Mouse (Mus musculus) left cerebral cortex, postnatal 14 days (tissue): ENCODE measurements around the gene A430078G23Rik. TPM values are rescaled to one million over a fixed set of nuclear protein-coding genes. Genes with fewer than 3 reads are reported as not detected.

Experiments used
- DNase-seq, 2 experiments: peaks; one replicate each; pipeline ENCODE4 v3.0.0; 2021 to 2022; ENCODE audit warnings: low spot score in 2 of 2, mixed read lengths in 1 of 2
- intact Hi-C: fragments of 180-260 bp; cut with DNase I; formaldehyde crosslinking; loops from one replicate; pipeline ENCODE4 v1.15.1; 2025
- total RNA-seq, 2 experiments: library from RNA; stranded (reverse); gene quantifications; 2 replicates each; pipeline ENCODE4 v1.2.3; 2021

Gene A430078G23Rik
- total RNA-seq, 2 experiments from 2014 or later, result not detected

DNA sequence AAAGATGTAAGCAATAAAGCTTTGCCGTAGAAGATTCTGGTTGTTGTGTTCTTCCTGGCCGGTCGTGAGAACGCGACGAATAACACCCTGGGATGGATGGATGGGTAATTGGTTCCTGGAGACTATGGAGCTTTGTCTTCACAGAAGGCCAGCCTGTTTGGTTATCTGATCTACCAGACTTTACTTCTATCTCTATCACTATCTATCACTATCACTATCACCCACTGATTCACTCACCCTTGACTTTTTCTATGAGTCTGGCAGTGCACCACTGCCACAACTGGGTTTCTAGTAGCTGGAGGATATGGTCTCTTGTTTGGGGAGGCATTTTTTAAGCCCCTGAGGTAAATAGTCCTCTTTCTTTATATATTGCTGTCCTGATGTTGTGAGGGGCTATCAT, 7.9 kb upstream of the A430078G23Rik start:
- no peak for DNase-seq
- intact Hi-C loops, result no loop called here

DNA sequence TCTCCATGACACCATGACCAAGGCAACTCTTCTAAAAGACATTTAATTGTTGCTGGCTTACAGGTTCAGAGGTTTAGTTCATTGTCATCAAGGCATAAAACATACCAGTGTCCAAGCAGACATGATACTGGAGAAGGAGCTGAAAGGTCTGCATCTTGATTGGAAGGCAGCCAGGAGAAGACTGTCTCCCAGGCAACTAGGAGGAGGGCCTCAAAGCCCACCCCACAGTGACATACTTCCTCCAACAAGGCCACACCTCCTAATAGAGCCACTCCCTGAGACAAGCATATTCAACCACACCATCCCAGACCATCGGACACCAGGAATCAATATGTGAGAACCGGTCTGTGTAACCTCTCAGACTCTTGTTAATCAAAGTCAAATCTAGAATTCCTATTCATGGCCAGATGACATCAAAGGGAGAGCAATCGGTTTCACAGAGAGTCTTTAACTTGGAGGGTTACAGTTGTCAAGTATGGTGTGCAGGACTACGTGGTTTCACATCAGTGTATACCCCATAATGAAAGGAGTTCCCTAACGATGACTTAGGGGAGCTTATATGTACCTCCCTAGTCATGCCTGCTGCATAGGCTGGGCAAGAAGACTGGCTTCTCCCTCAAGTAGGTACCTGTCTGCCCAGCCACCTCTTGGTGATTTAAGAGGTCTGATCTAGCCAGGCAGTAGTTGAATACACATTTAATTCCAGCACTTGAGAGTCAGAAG, 6.4 kb upstream of the A430078G23Rik start:
- intact Hi-C loops, result no loop called here
- no peak for DNase-seq

DNA sequence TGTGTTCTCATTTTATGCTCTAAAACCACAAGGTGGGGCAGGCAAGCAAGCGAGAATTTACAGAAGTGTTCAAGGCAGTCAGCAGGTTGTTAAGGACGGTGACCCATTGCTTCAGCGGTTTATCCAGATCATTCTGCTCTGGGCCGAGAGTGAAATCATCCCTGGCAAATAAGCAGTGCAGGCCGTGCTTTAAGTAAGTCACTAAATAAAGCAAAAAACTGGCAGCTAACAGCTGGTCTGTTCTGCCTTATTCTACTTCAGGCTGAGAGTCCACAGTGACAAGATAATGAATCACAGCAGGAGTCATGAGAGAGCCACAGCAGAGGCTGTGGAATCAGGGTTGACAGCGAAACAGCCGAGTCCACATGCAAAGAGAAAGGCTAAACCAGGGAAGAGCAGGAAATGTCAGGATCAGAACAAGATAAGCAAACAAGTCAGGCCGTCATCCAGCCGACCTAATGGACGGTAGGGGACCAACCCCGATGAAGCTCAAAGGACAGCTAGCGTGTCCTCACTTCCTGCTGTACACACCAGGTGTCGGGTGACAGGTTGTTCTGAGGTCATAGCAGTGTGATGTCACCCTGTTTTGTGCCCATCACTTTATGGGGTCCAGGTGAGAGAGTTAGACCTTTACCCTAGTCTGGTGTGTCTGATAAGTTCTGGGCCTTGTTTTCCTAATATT, 4.9 kb upstream of the A430078G23Rik start:
- intact Hi-C loops, result no loop called here
- no peak for DNase-seq

DNA sequence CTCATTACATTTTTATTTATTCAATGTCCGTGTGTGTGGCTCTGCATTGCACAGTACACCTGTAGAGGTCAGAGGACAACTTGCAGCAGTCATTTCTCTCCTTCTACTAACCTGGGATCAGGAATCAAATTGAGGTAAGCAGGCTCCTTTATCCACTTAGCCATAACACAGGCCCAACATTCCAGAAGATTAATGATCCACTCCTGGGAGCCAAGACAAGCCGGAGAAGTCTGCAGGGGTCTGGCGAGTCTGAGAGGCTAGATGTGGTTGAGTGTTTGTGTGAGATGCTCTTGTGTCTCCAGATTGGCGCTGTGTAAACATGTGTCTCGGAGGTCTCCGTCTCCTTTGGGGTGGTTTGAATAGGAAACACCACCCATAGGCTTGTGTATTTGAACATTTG, 2.5 kb upstream of the A430078G23Rik start:
- intact Hi-C loops, result loop anchor here (10.0 kb wide), 1 partner anchor 104 kb away; no protein-coding TSS in a partner anchor
- DNase-seq, result no peak

DNA sequence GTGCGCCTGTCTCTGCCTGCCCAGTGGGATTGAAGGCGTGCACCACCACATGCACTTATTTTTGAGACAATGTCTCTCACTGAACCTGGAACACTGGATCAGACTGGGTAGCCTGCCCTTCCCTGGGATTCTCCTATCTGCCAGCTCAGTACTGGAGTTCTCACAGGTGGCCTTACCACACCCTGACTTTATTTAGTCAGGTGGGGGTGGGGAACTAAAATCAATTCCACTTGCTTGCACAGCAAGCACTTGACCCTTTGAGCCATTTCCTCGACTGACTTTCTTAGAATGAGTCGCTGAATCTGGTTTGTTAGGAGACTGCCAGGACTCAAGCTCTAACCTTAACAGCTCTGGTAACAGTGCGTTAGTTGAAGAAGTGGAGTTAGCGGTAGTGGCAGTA, 500 bp upstream of the A430078G23Rik start:
- no peak for DNase-seq
- intact Hi-C loops, result loop anchor here (10.0 kb wide), 1 partner anchor 102 kb away; no protein-coding TSS in a partner anchor

DNA sequence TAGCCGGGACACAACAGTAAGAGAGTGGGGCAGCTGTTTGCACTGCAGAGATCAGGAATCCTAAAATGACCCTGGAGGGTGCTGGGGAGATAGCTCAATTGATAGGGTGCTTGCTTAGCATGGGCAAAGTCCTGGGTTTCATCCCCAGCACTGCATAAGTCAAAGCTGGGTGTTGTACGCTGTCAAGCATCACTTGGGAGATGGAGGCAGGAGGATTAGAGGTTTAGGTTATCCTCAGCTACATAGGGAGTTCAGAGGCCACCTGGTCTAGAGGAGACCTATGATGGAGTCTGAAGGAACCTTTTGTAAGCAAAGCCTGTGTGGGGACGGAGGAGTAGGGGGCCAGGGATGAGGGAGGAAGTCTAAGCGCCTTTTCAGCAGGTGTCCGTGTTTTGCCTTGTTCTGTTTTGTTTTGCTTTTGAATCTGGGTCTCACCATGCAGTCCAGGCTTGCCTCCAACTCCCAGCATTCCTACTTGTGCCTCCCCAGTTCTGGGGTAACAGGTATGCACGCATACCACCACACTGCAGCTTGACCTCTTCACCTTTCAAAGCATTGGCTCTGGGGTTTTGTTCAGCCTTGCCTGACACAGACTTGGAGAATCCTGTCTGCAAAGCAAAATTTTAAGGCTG, 712 bp downstream of the A430078G23Rik start:
- DNase-seq, result no peak
- intact Hi-C loops, result loop anchor here (10.0 kb wide), 1 partner anchor 101 kb away; no protein-coding TSS in a partner anchor

DNA sequence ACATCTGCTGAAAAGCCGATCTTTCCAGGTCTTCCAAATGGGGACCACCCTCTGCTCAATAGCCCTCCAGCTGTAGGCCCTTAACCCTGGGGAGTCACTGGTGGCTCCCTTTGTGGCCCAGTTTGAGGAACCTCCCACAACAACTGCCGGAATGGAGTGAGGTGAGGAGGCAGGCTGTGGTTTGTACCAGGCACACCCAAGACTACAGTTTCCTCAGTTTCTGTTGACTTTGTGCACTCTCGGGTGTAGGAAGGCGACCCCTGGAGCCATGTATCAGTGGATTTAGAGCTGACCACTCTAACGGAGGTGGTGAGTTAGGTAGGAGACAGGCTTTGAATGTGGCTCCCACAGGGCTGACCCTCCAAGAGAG, 1.2 kb downstream of the A430078G23Rik start:
- no peak for DNase-seq
- intact Hi-C loops, result loop anchor here (10.0 kb wide), 1 partner anchor 100 kb away; no protein-coding TSS in a partner anchor

DNA sequence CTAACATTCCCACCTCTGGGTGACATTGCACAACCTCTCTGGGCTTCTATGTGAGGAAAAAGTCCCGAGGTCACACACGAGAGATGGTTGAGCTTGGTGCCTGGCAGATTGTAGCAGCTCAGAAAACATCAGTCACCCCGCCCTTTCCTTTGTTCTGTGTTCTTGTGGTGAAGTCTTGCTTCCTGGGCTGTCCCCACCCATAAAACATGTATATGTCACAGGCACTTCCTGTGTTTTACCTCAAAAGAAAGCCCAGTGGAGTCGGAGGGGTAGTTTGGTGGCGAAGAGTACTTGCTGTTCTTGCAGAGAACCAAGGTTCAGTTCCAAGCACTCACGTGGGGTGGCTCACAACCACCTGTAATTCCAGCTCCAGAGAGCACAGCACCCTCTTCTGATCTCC, 2.4 kb downstream of the A430078G23Rik start:
- DNase-seq, result no peak
- intact Hi-C loops, result loop anchor here (10.0 kb wide), 1 partner anchor 99 kb away; no protein-coding TSS in a partner anchor

DNA sequence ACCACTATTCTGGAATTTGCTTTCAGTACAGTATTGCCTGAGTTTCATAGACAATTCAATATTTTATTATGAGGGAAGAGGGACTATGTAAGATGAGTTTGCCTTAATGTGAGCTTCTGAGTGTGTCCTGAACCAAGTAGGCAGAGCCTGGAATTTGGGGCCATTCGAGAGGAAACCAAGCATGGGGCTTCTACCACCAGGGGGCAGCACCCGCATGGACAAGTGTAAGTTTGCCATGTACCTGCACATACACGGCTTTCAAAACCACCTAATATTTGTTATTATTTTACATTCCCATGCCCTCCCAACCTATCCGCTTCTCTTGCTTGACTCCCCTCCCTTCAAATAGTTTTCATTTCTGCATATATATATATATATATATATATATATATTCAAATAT, 4.8 kb downstream of the A430078G23Rik start:
- intact Hi-C loops, result loop anchor here (10.0 kb wide), 1 partner anchor 97 kb away; no protein-coding TSS in a partner anchor
- DNase-seq, result peak; percentile 75 to 84

DNA sequence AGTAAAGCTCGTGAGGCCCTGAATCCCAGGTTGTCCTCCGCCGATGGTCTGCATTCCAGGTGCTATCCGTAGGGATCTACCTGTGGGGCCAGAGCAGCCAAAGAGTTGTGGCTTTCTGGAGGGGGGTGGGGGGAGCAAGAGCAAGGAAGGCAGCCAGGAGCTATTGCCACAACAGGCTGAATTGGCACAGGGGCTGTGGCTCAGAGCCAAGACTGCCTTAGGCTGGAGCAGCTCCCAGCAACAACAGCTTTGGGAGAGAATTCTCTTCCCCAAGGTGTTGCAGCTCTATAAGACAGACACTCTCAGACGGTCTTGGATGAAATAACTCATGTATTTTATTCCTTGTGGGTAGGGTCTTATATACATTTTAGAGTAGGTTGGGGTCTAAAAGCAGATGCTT, 13.9 kb downstream of the A430078G23Rik start:
- intact Hi-C loops, result no loop called here
- peak in 1 of 2 experiments; percentile 27 for DNase-seq

DNA sequence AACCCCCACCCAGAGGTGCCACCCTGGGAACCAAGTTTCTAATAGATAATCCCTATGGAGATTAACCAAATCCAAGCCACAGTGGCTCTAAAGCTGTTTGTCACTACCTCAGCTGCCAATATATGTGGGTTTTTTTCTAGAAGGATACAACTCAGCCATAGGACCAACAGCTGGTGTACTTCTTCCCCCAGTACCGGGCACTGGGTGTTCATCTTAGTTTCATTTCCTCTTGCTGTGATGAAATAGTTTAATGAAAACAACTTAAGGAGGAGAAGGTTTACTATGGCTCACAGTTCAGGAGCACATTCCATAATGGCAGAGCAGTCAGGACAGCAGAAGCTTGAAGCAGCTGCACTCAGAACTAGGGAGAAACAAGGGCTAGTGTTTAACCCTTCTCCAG, 14.9 kb downstream of the A430078G23Rik start:
- DNase-seq, result no peak
- intact Hi-C loops, result no loop called here

DNA sequence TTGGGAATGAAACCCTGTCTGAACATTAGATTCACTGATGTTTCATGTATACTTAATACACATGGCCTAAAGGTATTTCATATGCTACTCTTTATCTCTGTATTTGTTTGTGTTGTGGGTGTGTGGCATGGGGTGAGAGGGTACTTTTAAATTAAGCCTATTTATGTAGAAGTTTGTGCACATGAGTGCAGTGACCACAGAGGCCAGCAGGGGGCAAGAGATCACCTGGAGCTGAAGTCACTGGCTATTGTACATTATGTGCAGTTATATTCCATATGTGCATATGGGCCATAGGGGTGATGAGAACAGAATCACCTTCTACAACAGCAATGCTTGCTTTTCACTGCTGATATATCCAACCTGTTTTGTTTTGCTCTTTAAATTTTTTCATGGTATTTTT, 22.5 kb downstream of the A430078G23Rik start:
- DNase-seq, result no peak
- intact Hi-C loops, result no loop called here

DNA sequence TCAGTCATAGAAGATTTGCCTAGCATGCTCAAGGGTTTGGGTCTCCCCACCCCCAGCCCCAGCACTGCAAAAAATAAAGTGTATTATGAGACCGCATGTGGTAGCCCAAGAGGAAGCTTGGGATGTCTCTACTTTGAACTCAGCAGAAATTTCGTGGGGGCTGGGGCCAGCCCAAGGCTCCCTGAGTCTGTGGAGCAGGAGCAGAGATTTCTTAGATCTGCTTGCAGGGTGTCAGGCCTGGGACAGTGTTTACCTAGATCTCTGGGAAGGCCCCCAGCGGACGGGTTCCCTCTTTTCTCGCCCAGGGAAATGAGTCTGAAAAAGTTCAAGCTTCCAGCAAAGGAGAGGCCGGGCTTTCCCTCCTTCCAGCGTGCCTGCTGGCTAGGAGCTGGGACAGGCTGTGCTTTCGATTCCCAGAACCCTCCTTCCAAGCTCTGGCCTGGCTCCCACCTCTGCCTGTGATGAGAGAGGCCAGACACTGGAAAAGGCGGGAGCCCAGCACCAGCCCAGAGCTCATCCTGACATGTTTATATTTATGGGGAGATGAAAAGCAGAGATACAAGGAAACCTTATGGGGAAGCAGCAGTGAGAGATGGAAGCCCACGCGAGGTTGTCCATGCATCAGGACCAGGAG, 23.5 kb downstream of the A430078G23Rik start:
- intact Hi-C loops, result no loop called here
- DNase-seq, result no peak

DNA sequence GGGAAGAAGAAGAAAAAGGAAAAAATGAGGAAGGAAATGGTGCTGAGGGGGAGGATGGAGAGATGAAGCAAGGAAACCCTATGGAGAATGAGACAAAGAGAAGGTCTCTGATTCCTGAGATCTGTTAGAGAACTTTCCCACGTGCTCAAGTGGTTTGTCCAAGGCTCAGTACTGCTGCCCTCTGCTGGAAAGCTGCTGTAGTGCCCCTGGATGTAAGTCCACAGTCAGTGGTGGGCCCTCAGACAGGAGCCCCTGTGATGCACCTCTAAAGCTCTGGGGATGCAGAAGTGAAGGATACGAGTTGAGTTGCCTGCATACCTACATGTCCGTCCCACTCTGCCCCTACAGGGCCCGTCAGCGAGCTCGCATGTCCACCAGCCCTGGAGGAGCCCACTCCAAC, 34.1 kb downstream of the A430078G23Rik start:
- intact Hi-C loops, result no loop called here
- DNase-seq, result peak; percentile 54 to 75

DNA sequence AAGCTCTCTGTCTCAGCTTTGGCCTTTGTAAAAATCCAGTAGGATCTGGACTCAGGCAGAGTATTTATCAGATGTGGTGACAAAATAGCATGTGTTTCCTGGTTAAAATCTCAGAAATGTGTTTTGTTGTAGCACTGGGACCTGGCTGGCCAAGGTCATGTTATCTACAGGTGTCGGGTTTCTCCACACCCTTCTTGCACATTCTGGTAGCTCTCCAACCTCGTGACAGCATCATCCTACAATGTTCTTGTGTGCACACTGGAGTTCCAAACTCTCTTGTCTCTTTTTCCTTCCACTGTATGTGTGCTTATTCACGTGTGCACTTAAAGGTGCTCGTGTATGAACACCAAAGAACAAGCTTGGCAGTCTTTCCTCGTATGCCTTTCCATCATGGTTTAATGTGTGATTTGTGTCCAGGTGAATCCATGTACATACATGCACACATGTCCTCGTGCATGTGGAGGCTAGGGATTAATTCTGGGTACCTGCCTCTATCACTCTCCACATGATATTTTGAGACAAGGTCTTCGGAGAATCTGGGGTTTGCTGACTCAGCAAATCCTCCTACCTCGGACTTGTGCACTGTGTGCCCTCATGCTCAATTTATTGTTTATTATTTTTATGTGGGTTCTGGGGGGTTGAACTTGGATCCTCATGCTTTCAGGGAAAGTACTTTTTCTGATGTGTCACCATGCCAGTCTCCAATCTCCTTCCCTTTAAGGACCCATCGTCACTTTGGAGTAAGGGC, 35.5 kb downstream of the A430078G23Rik start:
- intact Hi-C loops, result no loop called here
- DNase-seq, result no peak

DNA sequence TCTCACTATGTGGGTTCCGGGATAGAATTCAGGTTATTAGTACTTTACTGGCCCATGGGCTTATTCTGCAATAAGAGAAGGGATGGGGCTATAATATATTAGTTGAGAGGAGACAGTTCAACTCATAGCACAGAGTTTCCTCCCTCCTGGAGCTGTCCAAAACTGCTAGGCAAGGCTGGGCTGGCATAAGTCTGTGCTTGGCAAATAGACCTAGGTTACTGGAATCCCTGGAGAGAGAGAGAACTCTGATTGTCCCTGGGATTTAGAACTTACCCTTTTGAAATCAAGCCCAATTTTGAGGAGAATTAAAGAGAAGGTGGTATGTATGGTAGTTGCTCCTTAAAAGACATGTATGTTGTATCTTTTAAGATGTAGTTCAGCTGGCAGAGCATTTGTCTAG, 36.3 kb downstream of the A430078G23Rik start:
- intact Hi-C loops, result no loop called here
- DNase-seq, result no peak

DNA sequence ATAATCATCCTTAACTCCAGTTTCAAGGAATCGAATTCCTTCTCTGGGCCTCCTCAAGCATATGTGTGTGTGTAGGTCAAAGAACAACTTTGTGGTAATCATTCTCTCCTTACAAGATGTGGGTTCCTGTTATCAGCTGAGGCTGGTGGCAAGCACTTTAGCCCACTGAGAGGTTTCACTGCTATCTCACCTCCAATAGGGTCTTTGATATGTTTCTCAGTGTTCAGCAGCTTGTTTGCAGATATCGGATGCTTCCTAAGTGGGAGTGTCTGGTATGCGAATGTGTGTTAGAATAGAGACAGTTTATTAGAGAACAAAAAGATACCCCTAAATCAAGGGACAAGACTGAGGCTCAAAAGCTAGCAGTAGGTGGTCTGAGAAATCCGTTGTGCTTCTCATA, 39.1 kb downstream of the A430078G23Rik start:
- intact Hi-C loops, result no loop called here
- DNase-seq, result no peak

DNA sequence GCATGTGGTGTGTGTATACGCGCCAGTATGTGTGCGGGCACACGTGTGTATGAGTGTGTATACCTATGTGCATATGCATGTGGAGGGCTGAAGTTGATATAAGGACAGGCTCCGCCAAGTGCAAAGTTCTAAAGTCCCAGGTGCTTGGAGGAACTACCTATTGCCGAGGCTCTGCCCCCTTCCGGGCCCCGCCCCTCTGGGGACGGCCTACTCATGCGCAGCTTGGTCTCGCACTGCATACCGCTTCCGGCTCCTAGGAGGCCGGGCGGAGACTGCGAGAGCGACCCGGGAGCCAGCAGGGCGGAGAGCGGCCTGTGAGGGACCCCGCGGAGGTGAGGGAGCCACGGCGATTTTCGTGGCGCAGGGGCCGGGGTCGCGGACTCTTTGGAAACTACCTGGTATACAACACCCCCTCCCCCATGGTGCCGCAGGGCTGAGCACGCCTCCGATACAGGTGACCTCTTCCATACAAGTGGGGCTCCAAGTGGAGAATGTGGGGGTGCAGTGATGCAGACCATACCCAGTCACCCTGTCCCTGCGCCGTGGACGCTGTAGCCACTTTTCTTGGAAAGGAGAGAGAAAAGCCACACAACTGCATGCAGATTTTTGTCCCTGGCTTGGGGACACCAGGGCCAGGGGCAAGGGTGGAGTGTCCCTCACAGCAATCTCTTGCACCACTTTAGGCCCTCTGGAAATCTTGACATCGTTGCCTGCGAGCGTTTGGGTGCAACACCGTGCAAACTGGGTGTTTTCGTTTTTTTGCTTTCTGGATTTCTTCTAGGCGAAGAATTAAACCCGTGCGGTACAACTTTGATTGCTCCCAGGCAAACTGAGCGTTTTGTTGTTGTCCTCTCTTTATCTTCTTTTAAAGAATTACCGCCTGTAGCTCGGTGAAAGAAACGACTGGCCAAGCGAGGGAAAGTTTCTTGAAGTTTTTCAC, 39.8 kb downstream of the A430078G23Rik start, which contains the start of gene Arhgef18:
Arhgef18 (plus strand) TSS at position 236 of the 940 bp plus-strand sequence.
- intact Hi-C loops, result no loop called here
- peak; percentile 74 to 85 for DNase-seq
